Mouse (Mus musculus) hindbrain, embryonic 14.5 days (tissue): Measurements from ENCODE around the gene Ak7. TPM values are rescaled to one million over a fixed set of nuclear protein-coding genes. Genes with fewer than 3 reads are reported as not detected.
A peak's percentile ranks its signal among the peaks of the same experiment; 100 is the strongest.

Experiments used
- ATAC-seq: fragments of 200-750 bp; cut with Nextera tagmentation; 2 replicates; pipeline ENCODE4 v1.8.0; 2017; ENCODE audit warnings: moderate number of reproducible peaks, mild to moderate bottlenecking, moderate TSS enrichment, moderate library complexity; ENCODE audit not compliant: low FRiP score
- DNase-seq: peaks from one replicate; pipeline ENCODE4 v3.0.0-alpha.2; 2015; ENCODE audit warnings: low spot score
- H3K27ac ChIP-seq: fragments of 300-500 bp; sonication (generic); 2 replicates; pipeline ENCODE4 v1.5.1; 2014; ENCODE audit warnings: mild to moderate bottlenecking, moderate library complexity
- H3K27me3 ChIP-seq: fragments of 300-500 bp; sonication (generic); 2 replicates; pipeline ENCODE4 v1.6.1; 2014; ENCODE audit warnings: mild to moderate bottlenecking, low read length, mixed read lengths; ENCODE audit not compliant: control insufficient read depth, insufficient read depth
- H3K36me3 ChIP-seq: fragments of 300-500 bp; sonication (generic); replicated peaks from 2 replicates; pipeline ENCODE4 v1.6.1; 2014; ENCODE audit not compliant: control insufficient read depth, insufficient read depth
- H3K4me1 ChIP-seq: fragments of 300-500 bp; sonication (generic); replicated peaks from 2 replicates; pipeline ENCODE4 v1.6.1; 2014; ENCODE audit warnings: antibody characterized with exemption, low read length, mixed read lengths; ENCODE audit not compliant: control insufficient read depth, insufficient read depth
- H3K4me2 ChIP-seq: fragments of 300-500 bp; sonication (generic); replicated peaks from 2 replicates; pipeline ENCODE4 v1.6.1; 2014; ENCODE audit warnings: mild to moderate bottlenecking, moderate library complexity
- H3K4me3 ChIP-seq: fragments of 300-500 bp; sonication (generic); replicated peaks from 2 replicates; pipeline ENCODE4 v1.5.1; 2014; ENCODE audit warnings: mild to moderate bottlenecking, low read length
- H3K9ac ChIP-seq: fragments of 300-500 bp; sonication (generic); 2 replicates; pipeline ENCODE4 v1.6.1; 2014
- H3K9me3 ChIP-seq: fragments of 300-500 bp; sonication (generic); 2 replicates; pipeline ENCODE4 v1.6.1; 2016; ENCODE audit warnings: low read length; ENCODE audit not compliant: control insufficient read depth
- WGBS: fragments of 180-500 bp; shearing (Covaris S2); extraction: QIAGEN DNeasy Blood & Tissue Kit; methylation state at CpG from one replicate; pipeline ENCODE4 v1.1.7; 2014; 5-methylcytosine and 5-hydroxymethylcytosine counted together
- polyA plus RNA-seq: library from polyadenylated mRNA; unstranded; fragments of >200 nt; fragmentation: Nextera tagmentation; extraction: Ambion mirVana; gene quantifications from 2 replicates; pipeline ENCODE4 v1.2.1, GENCODE M21; 2014

Ak7 gene
- polyA plus RNA-seq, 1 experiment from 2014 or later: 1.9 TPM

DNA sequence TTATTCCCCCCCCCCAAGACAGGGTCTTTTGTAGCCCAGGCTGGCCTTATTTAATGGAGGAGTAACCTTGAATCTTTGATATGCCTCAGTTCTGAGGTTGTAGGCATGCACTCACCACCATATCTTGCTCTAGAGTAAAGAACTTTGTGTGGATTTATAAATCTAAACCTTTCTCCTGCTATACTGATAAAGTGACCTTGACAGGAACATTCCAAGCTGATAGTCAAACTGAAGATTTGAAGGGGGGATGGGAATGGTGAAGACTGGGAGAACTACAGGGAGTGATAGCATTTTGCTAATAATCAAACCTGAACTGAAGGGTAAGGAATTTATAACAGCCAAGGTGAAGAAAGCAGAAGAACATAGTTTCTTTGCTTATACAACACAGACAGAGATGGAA, 92.2 kb downstream of the Ak7 start:
- no peak overlapping the region for H3K9ac ChIP-seq
- peaks cover 27% of the 10 kb centered on the region for H3K36me3 ChIP-seq
- no peaks in the 10 kb centered on the region for H3K27me3 ChIP-seq
- no peak overlapping the region for H3K4me2 ChIP-seq
- H3K4me1 ChIP-seq: no peaks in the 10 kb centered on the region
- ATAC-seq: no peak
- H3K27ac ChIP-seq: no peak overlapping the region
- H3K9me3 ChIP-seq: no peaks in the 10 kb centered on the region
- H3K4me3 ChIP-seq: no peak overlapping the region
- DNase-seq: no peak

- no peak overlapping the region for H3K9ac ChIP-seq
- peaks cover 79% of the 10 kb centered on the region for H3K36me3 ChIP-seq
- WGBS: 93% methylated on average over 3 of the region's 3 CpGs
Measured at GRCm38 (mm10) chr12:105805790-105806189, 100.0 kb downstream of the Ak7 start.

DNA sequence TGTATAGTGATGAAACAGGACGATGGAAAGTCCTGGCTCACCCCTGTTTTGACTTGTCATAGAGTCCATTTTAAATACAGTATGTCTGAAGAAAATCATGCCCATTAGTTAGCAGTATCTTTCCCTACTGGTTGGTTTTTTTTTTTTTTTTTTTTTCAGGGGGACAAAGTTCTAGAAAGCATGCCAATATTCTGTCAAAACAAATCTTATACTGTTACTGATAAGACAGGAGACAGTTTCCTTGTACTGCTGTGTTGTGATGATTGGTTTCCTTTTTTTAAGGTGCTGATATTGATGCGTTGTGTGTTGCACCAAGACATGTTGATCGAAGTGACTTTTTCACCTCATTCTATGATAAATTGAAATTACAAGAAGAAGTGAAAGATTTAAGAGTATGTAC, 100.4 kb downstream of the Ak7 start:
- H3K9ac ChIP-seq: no peak overlapping the region
- H3K36me3 ChIP-seq: peaks cover 79% of the 10 kb centered on the region
- no peaks in the 10 kb centered on the region for H3K27me3 ChIP-seq
- no peak overlapping the region for H3K4me2 ChIP-seq
- ATAC-seq: no peak
- WGBS: 93% methylated on average over 3 of the region's 3 CpGs
- H3K4me1 ChIP-seq: no peaks in the 10 kb centered on the region
- no peaks in the 10 kb centered on the region for H3K9me3 ChIP-seq
- H3K4me3 ChIP-seq: no peak overlapping the region
- no peak for DNase-seq
- H3K27ac ChIP-seq: no peak overlapping the region

More at GRCm38 (mm10) chr12:105805790-105806189, 100.0 kb downstream of the Ak7 start:
- ATAC-seq (no peak), DNase-seq (no peak)
- H3K27ac ChIP-seq: no peak overlapping the region
- H3K4me1 ChIP-seq: no peaks in the 10 kb centered on the region
- no peaks in the 10 kb centered on the region for H3K9me3 ChIP-seq
- no peak overlapping the region for H3K4me3 ChIP-seq
- no peak overlapping the region for H3K4me2 ChIP-seq
- H3K27me3 ChIP-seq: no peaks in the 10 kb centered on the region

DNA sequence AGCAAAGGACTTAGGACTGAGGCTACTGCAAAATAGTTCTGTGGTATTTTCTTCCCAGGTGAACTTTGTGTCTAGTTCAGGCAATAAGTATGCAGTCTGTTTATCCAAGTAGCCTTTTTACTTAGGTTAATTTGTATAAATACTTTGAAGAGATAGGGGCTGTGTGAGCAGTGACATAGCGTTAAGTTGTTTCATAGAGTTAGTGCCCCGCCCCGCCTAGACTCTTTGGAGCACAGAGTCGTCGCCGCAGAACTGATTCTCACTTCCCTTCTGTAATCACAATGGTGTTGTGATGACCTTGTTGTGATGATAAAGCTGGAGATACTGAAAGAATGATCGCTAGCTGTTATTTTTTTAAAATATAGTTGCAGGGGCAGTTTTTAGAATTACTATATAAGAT, 101.6 kb downstream of the Ak7 start:
- WGBS: 91% methylated on average over 7 of the region's 7 CpGs

GRCm38 (mm10) chr12:105808945-105809344, 103.2 kb downstream of the Ak7 start:
- Histone ChIP-seq H3K4me2 (no peak overlapping the region), H3K27ac (no peak overlapping the region), H3K9ac (no peak overlapping the region), H3K9me3 (no peaks in the 10 kb centered on the region), H3K27me3 (no peaks in the 10 kb centered on the region), H3K4me1 (no peaks in the 10 kb centered on the region), H3K4me3 (no peak overlapping the region), H3K36me3 (peaks cover 94% of the 10 kb centered on the region)
- DNase-seq (peak; percentile 40), ATAC-seq (no peak)
- WGBS: 67% methylated on average over 3 of the region's 3 CpGs

More for the DNA sequence above, 101.6 kb downstream of the Ak7 start:
- no peaks in the 10 kb centered on the region for H3K9me3 ChIP-seq
- no peak overlapping the region for H3K4me3 ChIP-seq
- H3K27me3 ChIP-seq: no peaks in the 10 kb centered on the region
- no peak overlapping the region for H3K27ac ChIP-seq
- no peaks in the 10 kb centered on the region for H3K4me1 ChIP-seq
- peaks cover 84% of the 10 kb centered on the region for H3K36me3 ChIP-seq
- ATAC-seq (no peak), DNase-seq (no peak)
- no peak overlapping the region for H3K9ac ChIP-seq
- no peak overlapping the region for H3K4me2 ChIP-seq

DNA sequence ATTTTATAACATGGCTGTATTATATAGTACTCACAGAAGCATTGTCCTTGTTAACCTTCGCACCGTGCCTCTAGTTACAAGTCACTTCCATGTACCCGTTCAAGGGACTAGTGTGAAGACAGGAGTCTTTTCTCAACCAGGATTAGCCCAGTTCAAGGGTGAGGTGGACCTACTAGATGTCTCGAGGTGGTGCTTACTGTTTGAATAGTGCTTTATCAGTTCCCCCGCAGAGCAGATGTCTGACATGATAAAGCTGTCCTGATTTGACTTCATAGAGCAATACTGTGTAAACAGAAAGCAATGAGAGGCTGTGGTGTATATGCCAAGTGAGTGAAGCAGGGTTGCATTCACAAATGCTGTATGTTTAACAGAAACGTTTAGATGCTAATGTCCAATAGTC, 104.8 kb downstream of the Ak7 start:
- DNase-seq (no peak), ATAC-seq (no peak)
- 94% methylated on average over 6 of the region's 6 CpGs for WGBS
- no peak overlapping the region for H3K4me2 ChIP-seq
- no peak overlapping the region for H3K9ac ChIP-seq
- no peaks in the 10 kb centered on the region for H3K27me3 ChIP-seq
- no peaks in the 10 kb centered on the region for H3K9me3 ChIP-seq
- H3K4me3 ChIP-seq: no peak overlapping the region
- no peaks in the 10 kb centered on the region for H3K4me1 ChIP-seq
- H3K27ac ChIP-seq: no peak overlapping the region
- H3K36me3 ChIP-seq: peaks cover 95% of the 10 kb centered on the region

DNA sequence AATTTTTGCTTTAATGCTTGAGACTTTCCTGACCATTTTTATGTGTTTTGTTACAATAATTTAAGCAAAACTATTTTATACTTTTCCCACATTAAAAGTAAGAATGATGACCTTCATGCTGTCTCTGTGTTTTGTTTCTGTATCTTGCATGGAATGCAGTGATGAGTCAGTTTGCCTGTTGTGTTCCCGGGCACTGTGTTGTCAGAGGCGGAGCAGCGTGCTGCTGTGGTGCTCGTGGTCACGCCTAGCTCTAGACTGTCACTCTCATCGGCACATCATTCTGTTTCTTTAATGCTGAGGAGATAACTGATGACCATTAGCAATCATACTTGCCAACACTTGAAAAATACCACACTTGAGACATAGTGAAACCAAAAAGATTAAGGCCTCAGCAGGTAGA, 108.2 kb downstream of the Ak7 start:
- Histone ChIP-seq H3K27me3 (no peaks in the 10 kb centered on the region), H3K4me2 (no peak overlapping the region), H3K4me3 (no peak overlapping the region), H3K4me1 (no peaks in the 10 kb centered on the region), H3K9me3 (no peaks in the 10 kb centered on the region), H3K9ac (no peak overlapping the region), H3K36me3 (peaks cover 78% of the 10 kb centered on the region), H3K27ac (no peak overlapping the region)
- 94% methylated on average over 6 of the region's 6 CpGs for WGBS
- DNase-seq (no peak), ATAC-seq (no peak)

DNA sequence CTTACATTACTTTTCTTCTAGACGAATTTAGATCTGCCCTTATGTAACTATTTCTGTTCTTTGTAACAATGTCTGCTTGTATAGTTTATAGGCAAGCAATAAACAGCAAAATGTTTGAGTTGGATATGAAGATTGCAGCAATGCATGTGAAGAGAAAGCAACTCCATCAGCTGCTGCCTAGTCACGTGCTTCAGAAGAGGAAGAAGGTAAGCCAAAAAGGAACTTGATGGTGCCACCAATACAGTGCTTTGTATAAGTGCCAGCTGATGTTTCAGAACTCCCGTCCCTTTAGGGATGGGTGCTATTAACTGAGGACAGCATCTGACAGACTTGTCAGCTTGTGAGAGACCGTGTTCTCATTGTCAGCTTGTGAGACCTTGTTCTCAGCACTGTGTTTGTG, 117.7 kb downstream of the Ak7 start:
- H3K4me2 ChIP-seq: no peak overlapping the region
- WGBS: 88% methylated on average over 4 of the region's 4 CpGs
- H3K4me1 ChIP-seq: no peaks in the 10 kb centered on the region
- H3K27ac ChIP-seq: no peak overlapping the region
- ATAC-seq (no peak), DNase-seq (no peak)
- H3K9ac ChIP-seq: no peak overlapping the region
- H3K9me3 ChIP-seq: no peaks in the 10 kb centered on the region
- peaks cover 99% of the 10 kb centered on the region for H3K36me3 ChIP-seq
- H3K4me3 ChIP-seq: no peak overlapping the region
- no peaks in the 10 kb centered on the region for H3K27me3 ChIP-seq

GRCm38 (mm10) chr12:105824743-105825142, 119.0 kb downstream of the Ak7 start:
- H3K27ac ChIP-seq: no peak overlapping the region
- 90% methylated on average over 8 of the region's 8 CpGs for WGBS
- no peaks in the 10 kb centered on the region for H3K9me3 ChIP-seq
- ATAC-seq (no peak), DNase-seq (no peak)
- H3K4me1 ChIP-seq: no peaks in the 10 kb centered on the region
- peaks cover 99% of the 10 kb centered on the region for H3K36me3 ChIP-seq
- no peak overlapping the region for H3K4me2 ChIP-seq
- H3K4me3 ChIP-seq: no peak overlapping the region
- no peak overlapping the region for H3K9ac ChIP-seq
- no peaks in the 10 kb centered on the region for H3K27me3 ChIP-seq

- no peaks in the 10 kb centered on the region for H3K9me3 ChIP-seq
- H3K27ac ChIP-seq: no peak overlapping the region
- WGBS: 97% methylated on average over 4 of the region's 4 CpGs
- ATAC-seq (no peak), DNase-seq (no peak)
- H3K4me2 ChIP-seq: no peak overlapping the region
- H3K4me1 ChIP-seq: no peaks in the 10 kb centered on the region
- no peak overlapping the region for H3K4me3 ChIP-seq
- H3K36me3 ChIP-seq: peaks cover 98% of the 10 kb centered on the region
- no peaks in the 10 kb centered on the region for H3K27me3 ChIP-seq
- H3K9ac ChIP-seq: no peak overlapping the region
Measured at GRCm38 (mm10) chr12:105825266-105825665, 119.5 kb downstream of the Ak7 start.
